Mouse (Mus musculus) adrenal gland, adult (tissue): ENCODE data around the gene Lmx1b.

Experiments used
- DNase-seq, 2 experiments: peaks; one replicate each; pipeline ENCODE4 v3.0.0; 2022 to 2023; ENCODE audit warnings: low spot score in 1 of 2; ENCODE audit not compliant: inconsistent age in 2 of 2

The Lmx1b gene

GRCm38 (mm10) chr2:33643721-33644713 lies 3.7 kb upstream of the Lmx1b start:
- DNase-seq = no peak

- DNase-seq = peak; percentile 74 to 90
Observed at GRCm38 (mm10) chr2:33642650-33643458, 2.5 kb upstream of the Lmx1b start.

GRCm38 (mm10) chr2:33641859-33642571 lies 1.7 kb upstream of the Lmx1b start:
- DNase-seq = peak in 1 of 2 experiments; percentile 29

GRCm38 (mm10) chr2:33640978-33641858 lies 907 bp upstream of the Lmx1b start:
- DNase-seq = peak; percentile 39 to 67

GRCm38 (mm10) chr2:33639301-33640170 lies 775 bp downstream of the Lmx1b start:
- DNase-seq = peak in 1 of 2 experiments; percentile 62

GRCm38 (mm10) chr2:33638141-33638733 lies 2.1 kb downstream of the Lmx1b start:
- no peak for DNase-seq

- DNase-seq = no peak
Observed at GRCm38 (mm10) chr2:33637288-33637687, 3.0 kb downstream of the Lmx1b start.

- peak in 1 of 2 experiments; percentile 45 for DNase-seq
Observed at GRCm38 (mm10) chr2:33636628-33637188, 3.6 kb downstream of the Lmx1b start.

GRCm38 (mm10) chr2:33636117-33636521 lies 4.2 kb downstream of the Lmx1b start:
- no peak for DNase-seq

GRCm38 (mm10) chr2:33635323-33636116 lies 4.8 kb downstream of the Lmx1b start:
- DNase-seq = no peak

GRCm38 (mm10) chr2:33634481-33635090 lies 5.7 kb downstream of the Lmx1b start:
- no peak for DNase-seq

- DNase-seq = no peak
Observed at GRCm38 (mm10) chr2:33633955-33634354, 6.4 kb downstream of the Lmx1b start.

- DNase-seq = no peak
Observed at GRCm38 (mm10) chr2:33633237-33633636, 7.1 kb downstream of the Lmx1b start.

GRCm38 (mm10) chr2:33632551-33633059 lies 7.7 kb downstream of the Lmx1b start:
- DNase-seq = no peak

- DNase-seq = no peak
Observed at GRCm38 (mm10) chr2:33631708-33632343, 8.5 kb downstream of the Lmx1b start.

GRCm38 (mm10) chr2:33631022-33631707 lies 9.1 kb downstream of the Lmx1b start:
- DNase-seq = peak in 1 of 2 experiments; percentile 31
